Mouse (Mus musculus): ENCODE data around the gene Smpdl3b.

GRCm38 (mm10) chr4:132802171-132802637 lies 45.2 kb upstream of the Smpdl3b start:
- TF ChIP-seq MAFK (IDR thresholded peaks at IDR 0.05; ENCODE audit: insufficient read depth, low read depth, low read length) (no peak), ZNF384 (IDR thresholded peaks at IDR 0.05; ENCODE audit: low read depth, low read length) (no peak)
